8 mouse cellular contexts compared by ENCODE assay signal in genomic region chr12:83597025-83597501, GRCm38 (mm10). TPM values are rescaled to one million over a fixed set of nuclear protein-coding genes. Genes with fewer than 3 reads are reported as not detected.
DNase-seq lines count a peak whose midpoint lies in the region; ATAC-seq and TF ChIP-seq lines count a peak whose summit lies in the region.

Gene Zfyve1 (minus strand): TSS chr12:83597222.

- peak within 1 kb of the TSS; percentile 96 for H3K9ac ChIP-seq in hindbrain, embryonic 13.5 days

- H3K36me3 ChIP-seq in hindbrain, embryonic 13.5 days = peaks cover 29% of the 10 kb centered on the region

- H3K4me2 ChIP-seq in hindbrain, embryonic 13.5 days = peak within 1 kb of the TSS; percentile 76

- peak within 1 kb of the TSS; percentile 97 for H3K27ac ChIP-seq in hindbrain, embryonic 13.5 days

- WGBS in hindbrain, embryonic 13.5 days = 0% methylated on average over 28 of the region's 28 CpGs

- POLR2A ChIA-PET in Patski (lab: Charles Lee) = interaction anchor here (0.7 kb wide), 1 partner anchor 650 kb away, joined by 5 read pairs; no protein-coding TSS in a partner anchor

- TF ChIP-seq CTCF in Patski (IDR thresholded peaks at IDR 0.05) = no peak

- H3K9me3 ChIP-seq in hindbrain, embryonic 13.5 days = no peaks in the 10 kb centered on the region

- peak within 1 kb of the TSS; percentile 92 for H3K4me3 ChIP-seq in hindbrain, embryonic 13.5 days

- H3K27me3 ChIP-seq in Patski = no peaks in the 10 kb centered on the region
- H3K27me3 ChIP-seq in hindbrain, embryonic 13.5 days = no peaks in the 10 kb centered on the region

- peak; percentile 81 for DNase-seq in Patski (ENCODE audit: low read depth, low spot score)
- peak; percentile 92 to 94 for DNase-seq in cerebellum, postnatal 14 days
- peak; percentile 93 for DNase-seq in frontal cortex, postnatal 14 days (ENCODE audit: low spot score in 2 of 2)
- DNase-seq in layer of hippocampus, postnatal 25 days (ENCODE audit: extremely low spot score in 1 of 2, low spot score in 1 of 2) = peak; percentile 74 to 87
- DNase-seq in lung, postnatal 25 days (ENCODE audit: low spot score) = peak; percentile 97
- DNase-seq in retina, embryonic 14.5 days (ENCODE audit: low spot score) = peak; percentile 98
- DNase-seq in thymus, postnatal 4 days = peak; percentile 90

- peak; percentile 98 for ATAC-seq in Patski
- peak; percentile 99 for ATAC-seq in hindbrain, embryonic 13.5 days (ENCODE audit: low FRiP score)

- CTCF ChIA-PET in Patski (lab: Charles Lee) = interaction anchor here (0.7 to 1.2 kb wide), 2 partner anchors 10 to 27 kb away, joined by 3 read pairs; no protein-coding TSS in a partner anchor

- in situ Hi-C loops in Patski (cut with MboI; ENCODE audit: low pct_unique_long_range_greater_than_20kb) = no loop called here

- peaks cover 38% of the 10 kb centered on the region for H3K4me1 ChIP-seq in hindbrain, embryonic 13.5 days (replicated peaks)

RNA-seq across cellular contexts. Expression of gene Zfyve1, which starts in this region (rescaled TPM):
- 47.2 TPM for polyA plus RNA-seq in Patski (2021)
- polyA plus RNA-seq in hindbrain, embryonic 13.5 days (2015; fragmentation: Nextera tagmentation; extraction: Ambion mirVana) = 31.9 and 39.0 TPM in 2 replicates
- 10 to 100 TPM; 45.3 to 45.7 TPM for total RNA-seq in layer of hippocampus, postnatal 25 days (2021)

Comparison
In these comparisons a context has a peak if more than half of its experiments do, and no peak if none do; other contexts are left out.
1. Peak in every context shown above with its lines: DNase-seq, ATAC-seq, H3K4me3 ChIP-seq and H3K27ac ChIP-seq.